Mouse (Mus musculus): Measurements from ENCODE around the gene Ephb2.

Gene Ephb2

DNA sequence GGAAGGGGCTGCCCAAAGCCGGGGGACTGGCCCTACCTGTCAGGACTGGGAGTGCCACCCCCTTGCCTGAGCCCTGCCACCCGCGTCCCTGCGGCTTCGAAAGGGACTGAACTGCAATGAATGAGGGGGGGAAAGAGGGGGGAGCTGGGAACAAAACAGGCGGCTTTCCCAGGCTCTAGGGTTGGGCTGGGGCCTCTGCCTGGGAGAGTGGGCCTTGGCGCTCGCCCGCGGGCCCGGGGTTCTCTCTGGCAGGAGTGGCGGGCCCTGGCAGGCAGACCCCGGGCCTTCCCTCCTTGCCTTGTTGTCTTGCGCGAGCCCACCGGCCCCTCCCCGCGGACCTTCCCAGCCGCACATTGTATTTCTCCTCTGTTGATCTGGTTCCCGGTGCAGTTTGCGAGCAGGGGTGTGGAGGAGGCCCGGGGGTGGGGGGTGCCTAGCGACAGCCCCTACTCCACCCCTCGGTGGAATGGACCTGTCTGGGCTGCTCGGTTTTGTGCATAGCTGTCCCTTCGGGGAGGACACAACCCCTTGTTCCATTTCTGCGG is 671 bp upstream of the Ephb2 start:
- no peak for DNase-seq

DNA sequence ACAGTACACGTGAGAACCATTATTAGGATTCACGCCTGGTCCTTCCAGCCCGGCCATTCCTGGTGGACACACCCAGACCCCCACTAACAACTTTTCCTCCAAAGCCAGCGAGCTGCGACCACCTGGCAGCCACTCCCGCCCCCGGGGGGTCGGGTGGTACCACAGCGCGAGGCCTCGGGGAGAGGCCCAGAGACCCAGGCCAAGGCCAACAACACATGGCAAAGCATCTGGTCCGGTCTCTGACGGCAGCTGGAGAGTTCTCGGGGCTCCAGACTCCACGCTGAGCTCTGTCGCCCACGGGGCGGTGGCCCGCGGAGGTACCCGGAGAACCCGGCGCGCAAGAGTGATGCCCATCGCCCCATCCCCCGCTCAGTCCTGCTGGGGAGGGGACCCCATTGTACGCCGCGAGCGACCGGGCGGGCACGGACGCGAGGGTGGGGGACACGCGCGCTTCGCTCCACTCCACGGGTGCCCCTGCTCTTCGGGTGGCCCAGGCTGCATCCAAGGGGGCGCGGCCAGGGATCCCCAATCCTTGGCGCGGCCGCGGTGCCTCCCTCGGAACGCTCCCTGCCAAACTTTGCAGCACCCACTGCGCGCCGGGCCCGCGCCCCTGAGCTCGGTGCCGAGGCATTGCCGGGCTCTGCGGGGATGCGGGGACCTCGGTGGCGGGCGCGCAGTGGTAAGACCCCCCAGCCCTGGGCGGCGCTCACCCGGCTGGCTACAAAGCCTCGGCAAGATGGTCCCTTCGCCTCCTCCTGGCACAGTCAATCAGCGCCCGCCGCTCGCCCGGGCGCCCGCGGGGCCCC is 770 bp downstream of the Ephb2 start:
- DNase-seq, result no peak

DNA sequence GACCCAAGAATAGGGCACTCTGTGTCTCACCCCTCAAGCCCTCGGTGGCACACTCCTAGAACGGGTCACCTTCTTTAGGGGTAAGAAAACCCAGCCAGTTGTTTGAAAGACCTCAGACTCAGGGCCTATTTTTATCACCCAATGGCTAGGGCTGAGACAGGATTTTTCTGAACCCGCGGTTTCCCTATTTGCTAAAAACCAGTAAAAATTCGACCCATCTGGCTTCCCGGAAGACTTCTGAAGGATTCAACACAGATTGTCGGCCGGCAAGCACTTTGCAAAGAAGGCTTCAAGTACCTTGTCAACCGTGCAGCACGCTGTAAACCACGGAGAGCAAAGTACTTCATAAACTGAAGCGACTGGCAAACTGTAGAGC is 1.4 kb downstream of the Ephb2 start:
- no peak for DNase-seq

DNA sequence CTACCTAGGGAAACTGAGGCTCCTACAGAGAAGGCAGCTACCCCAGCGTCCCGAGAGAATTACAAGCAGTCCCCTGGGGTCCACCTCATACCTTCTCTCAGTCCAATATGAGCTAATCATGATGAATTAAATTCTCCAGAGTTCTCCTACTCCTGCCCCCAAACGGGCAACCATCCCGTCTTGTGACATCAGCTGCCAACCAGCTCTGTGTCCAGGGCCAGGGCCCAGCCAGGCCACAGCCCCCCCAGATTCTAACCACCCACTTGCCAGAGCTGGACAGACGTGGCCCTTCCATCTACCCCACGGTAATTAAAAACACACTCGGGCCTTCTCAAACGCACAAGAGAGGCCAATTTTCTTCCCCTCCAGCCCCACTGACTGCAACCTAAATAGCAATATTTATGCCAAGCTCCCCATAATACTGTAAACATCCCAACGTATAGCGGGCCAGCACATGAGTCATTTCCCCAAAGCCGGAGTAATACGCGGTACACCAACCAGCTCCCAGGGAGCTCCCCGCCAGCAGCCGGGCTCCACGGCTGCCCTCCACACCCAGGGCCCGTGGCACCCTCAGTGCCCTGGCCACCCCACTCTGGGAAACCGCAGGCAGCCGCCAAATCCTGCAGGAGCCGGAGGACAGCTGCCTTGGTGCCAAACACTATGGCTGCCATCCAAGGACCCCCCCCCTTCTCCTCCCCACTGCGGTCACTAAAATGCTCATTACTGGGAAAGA is 2.0 kb downstream of the Ephb2 start:
- no peak for DNase-seq

DNA sequence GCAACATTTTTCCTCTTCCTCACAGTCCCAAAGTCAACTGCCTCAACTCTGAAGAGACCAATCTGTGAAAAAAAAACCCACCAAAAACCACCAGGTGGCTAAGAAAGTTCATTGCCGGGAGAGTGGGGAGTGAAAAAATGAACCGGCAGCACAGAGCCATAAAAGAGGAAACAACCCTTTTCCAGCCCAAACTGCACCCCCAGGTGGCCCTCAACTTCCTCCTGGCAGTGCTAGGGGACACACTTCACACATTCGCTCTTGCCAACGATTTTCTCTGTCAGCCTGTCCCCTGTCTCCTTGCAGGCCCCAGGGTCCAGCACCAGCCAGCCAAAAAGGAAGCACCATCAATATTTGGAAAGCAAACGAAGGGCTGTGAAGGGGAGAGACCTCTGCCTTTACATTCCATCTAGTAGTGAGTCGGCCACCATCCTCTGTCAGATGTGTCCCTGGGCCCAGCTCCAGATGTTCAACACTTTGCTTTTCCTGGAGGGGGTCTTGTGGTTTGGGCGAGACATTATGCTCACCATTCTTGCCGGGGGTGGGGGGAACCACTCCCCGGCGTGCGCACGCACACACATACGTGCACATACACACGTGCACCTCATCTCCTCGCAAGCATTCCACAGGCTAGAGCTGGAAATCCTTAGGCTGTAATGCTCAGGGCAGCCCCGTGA is 3.1 kb downstream of the Ephb2 start:
- peak; percentile 17 to 34 for DNase-seq

DNA sequence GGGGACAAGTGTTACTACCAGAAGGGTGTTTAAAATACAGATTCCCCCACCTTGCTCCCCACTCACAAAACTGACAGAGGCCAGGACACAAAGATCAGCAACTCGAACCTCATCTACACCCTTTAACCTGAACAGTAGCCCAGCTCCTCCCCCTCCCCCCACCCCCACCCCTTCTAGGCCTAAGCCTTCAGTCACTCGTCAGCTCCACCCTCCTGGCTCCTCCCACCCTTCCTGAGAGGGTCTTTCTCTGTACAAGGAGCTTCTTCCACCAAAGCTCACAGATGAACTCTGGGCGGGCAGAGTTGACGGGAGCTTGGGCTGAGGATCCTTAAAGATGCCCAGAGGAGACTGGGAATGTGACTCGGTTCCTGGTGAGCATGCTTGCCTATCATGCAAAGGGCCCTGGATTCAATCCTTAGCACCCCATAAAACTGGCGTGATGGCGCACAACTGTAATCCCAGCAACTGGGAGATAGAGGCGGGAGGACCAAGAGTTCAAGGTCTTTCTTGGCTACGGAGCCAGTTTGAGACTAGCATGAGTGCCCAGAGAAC is 5.4 kb downstream of the Ephb2 start:
- no peak for DNase-seq

DNA sequence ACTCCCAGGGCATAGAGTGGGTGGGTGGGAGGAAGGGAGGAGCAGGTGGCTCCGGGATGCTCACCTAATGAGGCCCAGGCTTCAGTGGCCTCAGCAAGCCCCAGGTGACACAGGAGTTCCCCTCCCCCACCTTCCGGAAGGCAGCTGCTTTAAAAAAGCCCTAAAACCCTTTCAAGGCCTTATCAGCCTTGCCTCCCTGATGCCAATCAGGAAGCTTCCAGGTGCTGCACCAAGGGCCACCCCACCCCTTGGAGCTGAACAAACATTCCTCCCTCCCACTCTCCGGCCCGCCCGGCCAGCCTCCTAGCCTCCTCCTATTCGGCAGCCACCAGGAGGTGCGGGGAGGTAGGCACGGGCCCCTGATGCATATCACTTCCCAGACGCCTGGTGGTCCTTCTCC is 6.0 kb downstream of the Ephb2 start:
- no peak for DNase-seq

DNA sequence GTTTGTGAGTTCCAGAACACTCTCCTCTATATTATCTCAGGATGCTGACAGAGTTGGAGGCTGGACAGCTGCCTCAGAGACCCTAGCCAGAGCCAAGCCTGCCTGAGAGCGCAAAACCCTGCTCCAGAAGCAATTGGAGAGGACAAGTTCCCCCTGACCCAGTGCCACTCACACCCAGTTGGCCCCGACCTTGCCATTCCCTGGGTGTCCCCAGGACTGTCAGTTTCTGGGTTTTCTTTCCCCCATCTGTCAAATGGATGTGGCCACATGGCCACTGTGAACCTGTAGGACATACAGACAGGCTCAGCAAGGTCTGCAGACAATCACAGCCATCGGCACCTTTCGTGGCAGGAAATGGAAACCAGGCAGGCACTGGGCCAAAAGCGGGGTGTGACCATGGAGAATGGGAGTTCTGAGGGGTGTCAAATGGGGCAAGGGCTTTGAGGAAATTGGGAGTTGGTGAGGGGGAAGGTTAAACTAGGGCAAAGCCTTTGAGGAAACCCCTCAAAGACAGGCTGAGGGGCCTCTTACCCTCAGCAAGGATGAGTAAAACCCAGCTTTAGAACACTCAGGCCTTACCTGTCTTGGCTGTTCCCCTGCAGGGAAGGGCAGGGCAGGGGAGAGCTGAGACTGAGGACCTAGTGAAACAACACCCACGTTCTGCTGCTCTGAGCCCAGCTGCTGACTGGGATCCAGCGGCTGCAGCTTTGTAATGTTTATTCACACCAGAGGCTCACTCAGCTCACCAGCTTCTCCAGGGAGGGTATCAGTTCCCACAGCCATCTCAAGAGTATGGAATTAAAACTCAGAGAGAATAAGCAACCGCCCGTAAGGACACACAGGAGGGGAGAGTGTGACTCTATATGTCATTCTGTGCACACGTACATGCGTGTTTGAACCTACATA is 6.9 kb downstream of the Ephb2 start:
- no peak for DNase-seq

DNA sequence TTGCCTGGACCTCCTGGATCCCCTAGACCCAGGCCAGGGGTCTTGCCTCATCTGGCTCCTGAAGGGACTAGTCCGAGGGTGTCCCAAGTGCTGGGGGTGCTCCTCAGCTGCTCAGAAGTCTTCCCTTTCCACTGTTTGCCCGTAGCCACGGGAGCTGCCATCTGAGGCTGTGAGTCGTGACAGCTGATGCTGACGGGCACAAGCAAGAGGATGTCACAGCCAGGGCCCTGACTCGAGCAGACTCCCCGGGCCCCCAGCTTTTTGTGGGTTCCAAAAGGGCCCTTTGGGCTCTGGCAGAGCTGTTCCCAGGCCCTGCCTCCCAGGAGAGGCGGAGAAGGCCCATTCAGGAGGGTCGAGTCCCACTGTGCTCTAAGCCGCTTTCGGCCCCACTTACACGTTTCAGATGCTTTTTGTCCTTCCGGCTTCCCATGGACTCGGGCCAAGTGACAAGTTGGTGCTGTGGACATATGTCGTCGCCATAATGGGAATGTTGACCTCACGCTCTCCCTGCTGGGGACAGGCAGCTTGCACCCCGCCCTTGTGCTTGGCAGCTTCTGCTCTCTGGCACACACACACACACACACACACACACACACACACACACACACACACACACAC is 10.7 kb downstream of the Ephb2 start:
- no peak for DNase-seq

DNA sequence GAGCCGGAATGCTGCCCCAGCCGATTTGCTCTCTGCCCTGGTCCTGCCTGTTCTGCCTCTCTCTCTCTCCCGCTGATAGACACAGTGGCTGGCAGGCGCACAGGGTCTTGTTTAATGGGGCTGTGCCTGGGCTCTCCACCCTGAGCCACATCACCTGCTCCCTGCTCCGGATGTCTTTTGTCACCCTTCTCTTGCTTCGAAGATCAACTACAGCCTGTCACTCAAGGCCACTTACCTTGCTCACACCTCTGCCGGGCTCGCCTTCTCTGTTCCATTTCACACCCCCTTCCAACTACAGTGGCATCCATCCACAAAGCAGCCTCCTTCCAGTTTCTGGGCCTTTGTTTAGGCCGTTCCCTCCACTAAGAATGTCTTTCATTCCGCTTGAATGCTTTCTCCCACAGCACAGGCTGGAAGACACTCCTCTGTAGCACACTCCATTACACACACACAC is 15.7 kb downstream of the Ephb2 start:
- no peak for DNase-seq

DNA sequence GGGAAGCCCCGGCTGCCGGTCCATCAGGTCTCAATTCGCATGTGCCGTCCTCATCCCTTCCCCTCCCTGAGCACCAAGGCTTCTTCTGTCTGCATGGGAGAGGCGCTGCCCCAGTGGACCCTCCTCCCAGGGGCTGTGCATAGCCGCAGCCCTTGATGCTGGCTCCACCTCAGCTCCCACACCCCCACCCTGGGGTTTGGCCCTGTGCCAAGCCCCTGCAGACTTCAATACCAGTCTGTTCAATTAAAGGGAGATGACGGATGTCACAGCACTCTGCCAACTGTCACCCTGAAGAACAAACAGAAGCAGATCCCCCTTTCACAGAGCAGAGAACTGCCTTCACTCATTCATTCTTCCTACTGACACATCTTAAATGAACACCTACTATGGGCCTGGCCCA is 19.1 kb downstream of the Ephb2 start:
- DNase-seq, result no peak

DNA sequence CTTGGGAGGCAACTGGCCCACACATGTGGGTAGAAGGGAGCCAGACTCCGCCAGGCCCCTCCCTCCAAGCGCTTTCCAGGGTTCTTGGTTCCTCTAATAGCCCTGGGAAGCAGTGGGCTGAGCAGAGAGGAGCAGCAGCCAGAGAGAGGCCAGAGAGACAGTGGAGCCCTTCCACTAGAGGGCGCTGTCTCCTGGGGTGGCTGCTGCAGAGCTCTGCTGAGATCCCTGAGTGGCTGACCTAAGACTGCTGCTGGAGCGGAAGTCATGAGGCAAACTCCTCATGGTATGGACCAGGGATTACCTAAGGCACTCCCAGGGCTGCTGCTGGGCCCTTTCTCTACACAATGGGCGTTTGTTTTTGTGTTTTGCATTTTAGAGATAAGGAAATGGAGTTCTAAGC is 20.4 kb downstream of the Ephb2 start:
- DNase-seq, result peak; percentile 33 to 35

DNA sequence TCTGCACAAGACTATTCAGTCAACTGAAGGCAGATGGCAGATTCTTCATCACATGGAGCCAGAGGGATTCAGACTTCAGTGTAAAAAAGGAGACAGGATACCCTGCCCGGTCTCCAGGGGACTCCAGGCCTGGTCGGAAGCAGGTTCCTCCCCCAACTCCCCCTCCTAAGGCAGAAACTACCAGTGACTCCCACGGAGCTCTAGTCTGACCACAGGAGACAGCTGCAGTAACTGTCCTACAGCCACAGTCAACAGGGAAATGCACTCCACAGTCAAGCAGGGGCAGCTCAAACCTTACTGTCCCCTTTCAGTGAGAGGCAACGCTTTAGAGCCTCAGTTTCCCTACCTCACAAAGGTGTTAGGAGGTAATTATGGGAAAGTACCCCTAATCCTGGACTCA is 23.2 kb downstream of the Ephb2 start:
- DNase-seq, result no peak

DNA sequence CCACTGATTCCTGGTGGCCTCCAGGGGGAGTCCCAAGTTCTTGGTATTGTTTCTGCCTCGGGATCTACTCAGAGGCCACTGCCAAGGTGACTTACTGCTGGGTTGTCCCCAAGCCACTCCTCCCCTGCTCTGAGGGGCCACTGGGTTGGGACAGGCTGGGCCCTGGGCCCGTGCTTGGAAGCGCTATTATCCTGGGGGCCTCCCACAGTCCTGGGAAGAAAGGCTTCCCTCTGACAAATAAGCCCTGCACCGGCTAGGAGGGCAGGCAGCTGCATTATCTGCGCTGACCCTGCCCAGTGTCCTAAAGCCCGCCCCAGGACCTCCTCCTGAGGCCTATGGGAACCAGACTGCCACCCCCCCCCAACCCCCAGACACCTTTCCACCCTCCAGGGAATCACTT is 24.2 kb downstream of the Ephb2 start:
- DNase-seq, result no peak

DNA sequence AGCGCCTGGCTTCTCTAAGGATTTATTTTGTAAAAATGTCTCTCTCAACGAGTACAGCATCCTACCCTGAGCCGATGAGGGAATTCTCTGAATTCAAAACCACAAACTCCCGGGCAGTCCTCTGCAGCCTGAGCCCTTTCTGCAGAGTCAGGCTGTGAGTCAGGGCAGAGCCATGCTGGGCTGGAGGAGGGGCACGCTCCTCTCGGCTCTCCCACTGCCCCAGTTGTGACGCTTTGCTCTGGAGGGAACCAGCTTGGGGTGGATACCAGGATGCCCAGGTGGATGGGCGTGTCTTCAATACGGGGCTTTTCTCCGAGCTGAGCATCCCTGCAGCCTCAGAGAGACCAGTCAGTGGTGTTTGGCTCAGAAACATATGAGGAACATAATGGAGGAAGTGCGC is 27.3 kb downstream of the Ephb2 start:
- no peak for DNase-seq

DNA sequence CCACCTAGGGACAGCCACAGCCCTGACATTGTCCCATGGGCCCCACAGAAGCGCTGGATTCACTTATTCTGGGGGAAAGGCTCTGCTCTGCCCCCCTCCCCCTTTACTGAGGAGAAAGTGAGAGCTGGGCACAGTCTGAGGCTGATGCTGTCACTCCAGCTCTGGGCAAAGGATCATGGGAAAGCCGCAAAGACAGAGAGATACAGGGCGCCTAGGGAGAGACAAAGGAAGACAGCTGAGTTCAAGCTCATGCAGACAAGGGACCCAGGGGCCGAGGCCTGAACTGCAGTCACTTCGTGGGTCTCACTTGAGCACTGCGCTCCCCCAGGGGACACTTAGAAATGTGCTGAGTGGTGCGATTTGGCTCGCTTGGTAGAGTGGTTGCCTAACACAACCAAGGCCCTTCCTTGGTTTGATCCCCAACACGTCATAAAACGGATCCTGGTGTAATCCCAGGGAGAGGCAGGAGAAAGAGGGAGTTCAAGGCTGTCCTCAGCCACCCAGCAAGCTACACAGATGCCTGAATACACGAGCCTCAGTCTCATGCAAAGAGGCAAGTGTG is 28.3 kb downstream of the Ephb2 start:
- DNase-seq, result no peak

DNA sequence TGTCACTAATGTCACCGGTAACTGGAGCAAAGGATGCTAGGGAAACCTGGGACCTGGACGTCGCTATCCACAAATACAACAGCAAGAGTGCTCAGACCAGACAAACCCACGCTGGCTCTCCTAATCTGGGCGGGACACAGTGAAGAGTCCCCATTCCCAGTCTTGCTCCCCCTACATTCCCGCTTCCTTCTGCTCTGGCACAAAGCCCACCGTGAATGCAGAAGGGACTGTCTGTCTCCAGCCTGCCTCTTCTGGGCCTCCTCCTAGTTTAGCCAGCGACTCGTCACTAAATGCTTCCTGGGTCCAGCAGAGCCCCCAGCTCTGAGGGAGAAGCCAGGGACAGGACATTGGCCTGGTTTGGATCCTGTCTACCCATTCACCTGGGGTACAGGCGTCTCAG is 29.5 kb downstream of the Ephb2 start:
- no peak for DNase-seq

DNA sequence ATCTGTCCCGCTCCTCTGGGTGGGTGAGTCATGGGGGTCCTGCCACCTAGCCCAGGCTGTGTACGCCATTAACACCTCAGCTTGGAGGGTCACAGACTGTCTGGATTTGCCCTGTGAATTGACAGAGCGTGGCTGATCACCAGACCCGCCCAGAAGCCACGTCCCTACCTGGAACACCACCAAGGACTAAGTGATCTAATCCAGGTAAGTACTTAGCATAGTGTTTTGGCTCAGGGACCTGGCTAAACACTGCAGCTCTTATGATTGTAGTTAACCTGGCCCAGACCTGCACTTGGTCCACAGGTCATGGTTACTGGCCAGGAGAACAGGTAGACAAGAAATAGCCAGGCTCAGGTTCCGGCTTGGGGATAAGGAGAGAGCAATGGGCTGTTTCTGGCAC is 31.4 kb downstream of the Ephb2 start:
- no peak for DNase-seq

DNA sequence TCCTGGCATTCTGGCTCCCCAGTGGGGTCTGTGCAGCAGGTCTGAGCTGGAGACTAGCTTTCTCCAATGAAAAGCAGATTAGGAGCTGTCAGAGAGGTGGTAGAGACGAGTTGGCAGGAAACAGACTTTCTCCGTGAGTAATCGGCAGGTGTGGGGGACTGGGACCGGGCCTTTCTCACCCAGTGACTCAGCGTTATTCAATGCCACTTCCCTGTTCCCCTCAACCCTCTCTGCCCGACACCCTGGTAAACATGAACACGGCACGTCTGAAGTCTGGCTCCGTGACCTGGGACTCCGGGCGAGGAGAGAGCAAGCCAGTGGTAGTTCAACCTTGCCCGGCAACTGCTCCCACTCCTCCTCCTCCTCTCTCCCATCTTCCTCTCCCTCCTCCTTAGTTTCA is 33.3 kb downstream of the Ephb2 start:
- DNase-seq, result no peak

DNA sequence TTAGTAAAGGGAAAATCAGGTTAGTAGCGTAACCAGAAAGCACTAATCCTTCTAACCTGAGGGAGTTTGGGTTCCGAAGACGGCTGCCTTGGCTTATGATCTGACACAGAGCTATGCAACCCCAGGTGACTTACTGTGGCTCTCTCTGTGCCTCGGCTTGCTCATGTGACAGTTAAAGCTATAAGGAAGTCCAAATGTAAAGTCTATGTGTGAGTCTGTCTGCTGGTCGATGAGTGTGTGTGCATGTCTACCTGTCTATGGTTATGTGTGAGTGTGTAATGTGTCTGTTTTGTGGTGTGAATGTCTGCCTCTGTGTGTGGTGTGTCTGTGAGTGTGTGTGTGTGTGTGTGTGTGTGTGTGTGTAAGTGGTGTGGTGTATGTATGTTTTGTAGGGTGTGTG is 33.8 kb downstream of the Ephb2 start:
- no peak for DNase-seq

DNA sequence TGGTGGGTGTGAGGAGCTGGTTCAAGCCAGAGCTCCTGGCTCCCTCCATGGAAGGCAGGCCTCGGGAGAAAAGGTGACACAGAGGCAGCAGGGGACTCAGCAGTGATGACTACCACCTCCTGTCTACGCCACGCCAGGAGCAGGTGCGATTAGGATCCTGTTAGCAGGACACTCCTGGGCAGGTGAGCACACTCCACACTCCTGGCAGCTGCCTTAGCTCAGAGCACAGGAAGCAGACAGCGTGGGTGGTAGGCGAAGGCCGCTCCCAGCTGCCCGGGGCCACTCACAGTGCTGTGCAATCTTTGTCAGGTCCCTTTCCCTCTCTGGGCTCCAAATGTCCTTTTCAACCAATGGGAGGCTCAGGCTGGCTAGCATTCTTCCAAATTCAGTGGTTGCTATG is 34.3 kb downstream of the Ephb2 start:
- DNase-seq, result no peak

DNA sequence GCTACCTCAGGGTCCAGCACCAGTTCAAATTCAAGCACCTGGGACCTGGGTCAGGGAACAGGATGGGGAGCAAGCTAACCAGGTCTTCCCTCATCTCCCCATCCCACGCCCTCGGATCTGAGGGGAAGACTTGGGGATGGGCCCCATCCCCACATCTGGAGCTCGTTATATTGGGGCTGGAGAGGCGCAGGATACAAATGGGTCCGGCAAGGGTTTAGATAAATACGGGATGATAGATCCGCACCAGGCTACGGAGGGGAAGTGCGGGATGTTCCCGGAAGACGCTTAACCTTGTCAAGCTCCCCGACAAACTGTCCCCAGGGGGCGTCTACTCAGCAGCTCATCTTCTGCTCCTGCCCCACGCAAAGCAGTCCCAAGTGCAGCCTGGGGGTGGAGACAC is 35.4 kb downstream of the Ephb2 start:
- DNase-seq, result no peak

All from B cell, adult 2 months (primary cell).